In genomic region chr3:32188955-32189354, GRCm38 (mm10) we compare ENCODE assay signal across 18 mouse cellular contexts.
DNase-seq lines count a peak whose midpoint lies in the region; ATAC-seq and TF ChIP-seq lines count a peak whose summit lies in the region.
"Had no signal": no experiment of that assay in that cellular context is flagged by ENCODE, and none has a peak within 500 bp of the region (broad histone marks: within the 10 kb centered on the region; RNA-seq: fewer than 3 reads in every experiment).

No protein-coding gene starts in this region.

- no peak overlapping the region for H3K9ac ChIP-seq in forebrain, embryonic 15.5 days (replicated peaks)
- H3K9ac ChIP-seq in forebrain, embryonic 16.5 days (replicated peaks; ENCODE audit: low read depth, low read length), result no peak overlapping the region
- no peak overlapping the region for H3K9ac ChIP-seq in midbrain, embryonic 11.5 days (ENCODE audit: low read length)
- no peak overlapping the region for H3K9ac ChIP-seq in midbrain, embryonic 15.5 days
- H3K9ac ChIP-seq in midbrain, embryonic 14.5 days (replicated peaks; ENCODE audit: low read length), result no peak overlapping the region
- H3K9ac ChIP-seq in liver, postnatal 0 days (replicated peaks), result no peak overlapping the region
- H3K9ac ChIP-seq: heart, embryonic 15.5 days; hindbrain, embryonic 15.5 days; kidney, embryonic 15.5 days; limb, embryonic 12.5 days; liver, embryonic 13.5 days; lung, embryonic 15.5 days had no signal

- 89% methylated on average over 2 of the region's 2 CpGs for WGBS in forebrain, embryonic 15.5 days
- 90% methylated on average over 2 of the region's 2 CpGs for WGBS in forebrain, embryonic 16.5 days
- 89% methylated on average over 2 of the region's 2 CpGs for WGBS in midbrain, embryonic 11.5 days
- WGBS in midbrain, embryonic 15.5 days, result 89% methylated on average over 2 of the region's 2 CpGs
- 88% methylated on average over 2 of the region's 2 CpGs for WGBS in midbrain, embryonic 14.5 days
- WGBS in liver, postnatal 0 days (ENCODE audit: insufficient replicate concordance), result 69% methylated on average over 2 of the region's 2 CpGs

- H3K27ac ChIP-seq in forebrain, embryonic 15.5 days (replicated peaks), result no peak overlapping the region
- H3K27ac ChIP-seq in forebrain, embryonic 16.5 days (ENCODE audit: low read length), result no peak overlapping the region
- no peak overlapping the region for H3K27ac ChIP-seq in midbrain, embryonic 11.5 days (ENCODE audit: low read depth, low read length)
- no peak overlapping the region for H3K27ac ChIP-seq in midbrain, embryonic 15.5 days
- H3K27ac ChIP-seq in midbrain, embryonic 14.5 days (replicated peaks; ENCODE audit: low read depth, low read length), result peak overlapping the region; percentile 72; the same call in 1 of the 2 replicates
- H3K27ac ChIP-seq in liver, postnatal 0 days (ENCODE audit: low read depth), result no peak overlapping the region
- H3K27ac ChIP-seq: heart, adult 2 months; kidney, embryonic 15.5 days; limb, embryonic 12.5 days; liver, embryonic 13.5 days; lung, embryonic 15.5 days had no signal

- no peaks in the 10 kb centered on the region for H3K4me1 ChIP-seq in forebrain, embryonic 15.5 days
- H3K4me1 ChIP-seq in forebrain, embryonic 16.5 days (replicated peaks; ENCODE audit: control insufficient read depth, insufficient read depth, low read length), result 0 out of 2 replicates have a peak, but pooled peaks cover 2% of the 10 kb centered on the region
- no peaks in the 10 kb centered on the region for H3K4me1 ChIP-seq in midbrain, embryonic 11.5 days (ENCODE audit: control insufficient read depth, insufficient read depth, low read length)
- H3K4me1 ChIP-seq in midbrain, embryonic 15.5 days, result peaks cover 10% of the 10 kb centered on the region
- peaks cover 12% of the 10 kb centered on the region; the same call in 1 of the 2 replicates for H3K4me1 ChIP-seq in midbrain, embryonic 14.5 days (ENCODE audit: control insufficient read depth, insufficient read depth, low read length)
- H3K4me1 ChIP-seq in liver, postnatal 0 days (ENCODE audit: insufficient read depth), result no peaks in the 10 kb centered on the region
- H3K4me1 ChIP-seq: kidney, embryonic 15.5 days; liver, embryonic 13.5 days; lung, embryonic 15.5 days had no signal

- ATAC-seq in forebrain, embryonic 15.5 days (replicated peaks), result peak; percentile 26; the same call in 1 of the 2 replicates
- ATAC-seq in forebrain, embryonic 16.5 days, result no peak
- peak; percentile 61; the same call in 1 of the 2 replicates for ATAC-seq in midbrain, embryonic 11.5 days (ENCODE audit: low FRiP score)
- no peak for ATAC-seq in midbrain, embryonic 15.5 days (replicated peaks)
- no peak for ATAC-seq in midbrain, embryonic 14.5 days (ENCODE audit: low FRiP score, low TSS enrichment)
- ATAC-seq in liver, postnatal 0 days, result no peak
- ATAC-seq: intestine, postnatal 0 days had no signal

- no peaks in the 10 kb centered on the region for H3K9me3 ChIP-seq in forebrain, embryonic 15.5 days
- H3K9me3 ChIP-seq in forebrain, embryonic 16.5 days (ENCODE audit: control insufficient read depth, low read length), result no peaks in the 10 kb centered on the region
- H3K9me3 ChIP-seq in midbrain, embryonic 11.5 days (ENCODE audit: control insufficient read depth, low read length), result no peaks in the 10 kb centered on the region
- H3K9me3 ChIP-seq in midbrain, embryonic 15.5 days, result no peaks in the 10 kb centered on the region
- no peaks in the 10 kb centered on the region for H3K9me3 ChIP-seq in midbrain, embryonic 14.5 days (ENCODE audit: control insufficient read depth, low read length)
- H3K9me3 ChIP-seq in liver, postnatal 0 days (ENCODE audit: low read length), result no peaks in the 10 kb centered on the region
- H3K9me3 ChIP-seq: heart, embryonic 15.5 days; hindbrain, embryonic 15.5 days; kidney, embryonic 15.5 days; limb, embryonic 12.5 days; liver, embryonic 13.5 days; lung, embryonic 15.5 days had no signal

- no peak overlapping the region for H3K4me3 ChIP-seq in forebrain, embryonic 15.5 days
- no peak overlapping the region for H3K4me3 ChIP-seq in forebrain, embryonic 16.5 days (replicated peaks; ENCODE audit: low read length)
- H3K4me3 ChIP-seq in midbrain, embryonic 11.5 days (ENCODE audit: low read depth, low read length), result no peak overlapping the region
- H3K4me3 ChIP-seq in midbrain, embryonic 15.5 days, result no peak overlapping the region
- H3K4me3 ChIP-seq in midbrain, embryonic 14.5 days (replicated peaks; ENCODE audit: low read depth, low read length), result no peak overlapping the region
- H3K4me3 ChIP-seq in liver, postnatal 0 days (ENCODE audit: low read depth, low read length), result no peak overlapping the region
- H3K4me3 ChIP-seq: heart, adult 2 months; heart, embryonic 15.5 days; hindbrain, embryonic 15.5 days; kidney, embryonic 15.5 days; limb, embryonic 12.5 days; liver, embryonic 13.5 days; lung, embryonic 15.5 days had no signal

- no peaks in the 10 kb centered on the region for H3K36me3 ChIP-seq in forebrain, embryonic 15.5 days
- no peaks in the 10 kb centered on the region for H3K36me3 ChIP-seq in forebrain, embryonic 16.5 days (ENCODE audit: control insufficient read depth, insufficient read depth)
- no peaks in the 10 kb centered on the region for H3K36me3 ChIP-seq in midbrain, embryonic 11.5 days (ENCODE audit: control insufficient read depth, insufficient read depth, low read length)
- H3K36me3 ChIP-seq in midbrain, embryonic 15.5 days (replicated peaks), result no peaks in the 10 kb centered on the region
- H3K36me3 ChIP-seq in midbrain, embryonic 14.5 days (ENCODE audit: control insufficient read depth, insufficient read depth, low read length), result no peaks in the 10 kb centered on the region
- H3K36me3 ChIP-seq in liver, postnatal 0 days (replicated peaks; ENCODE audit: insufficient read depth, low read length), result no peaks in the 10 kb centered on the region
- H3K36me3 ChIP-seq: heart, embryonic 15.5 days; hindbrain, embryonic 15.5 days; kidney, embryonic 15.5 days; limb, embryonic 12.5 days; liver, embryonic 13.5 days; lung, embryonic 15.5 days had no signal

- H3K27me3 ChIP-seq in forebrain, embryonic 15.5 days, result no peaks in the 10 kb centered on the region
- no peaks in the 10 kb centered on the region for H3K27me3 ChIP-seq in forebrain, embryonic 16.5 days (replicated peaks; ENCODE audit: control insufficient read depth, insufficient read depth, low read length)
- no peaks in the 10 kb centered on the region for H3K27me3 ChIP-seq in midbrain, embryonic 11.5 days (ENCODE audit: control insufficient read depth, insufficient read depth, low read length)
- no peaks in the 10 kb centered on the region for H3K27me3 ChIP-seq in midbrain, embryonic 15.5 days (replicated peaks)
- no peaks in the 10 kb centered on the region for H3K27me3 ChIP-seq in midbrain, embryonic 14.5 days (ENCODE audit: control insufficient read depth, insufficient read depth, low read length)
- H3K27me3 ChIP-seq in liver, postnatal 0 days (ENCODE audit: insufficient read depth, low read length), result no peaks in the 10 kb centered on the region
- H3K27me3 ChIP-seq: heart, embryonic 15.5 days; hindbrain, embryonic 15.5 days; kidney, embryonic 15.5 days; limb, embryonic 12.5 days; liver, embryonic 13.5 days; lung, embryonic 15.5 days had no signal

- no peak for DNase-seq in midbrain, embryonic 11.5 days (ENCODE audit: low spot score, missing footprints)
- DNase-seq in ES-CJ7 (ENCODE audit: low read depth, low spot score), result peak; percentile 52
- no peak for DNase-seq in midbrain, embryonic 14.5 days
- DNase-seq in gastrocnemius, postnatal 36 days, result no peak
- no peak for DNase-seq in liver, postnatal 0 days
- DNase-seq: spleen, adult 18-20 months; thymus, postnatal 36 days had no signal

- TF ChIP-seq CTCF in liver, postnatal 0 days (IDR thresholded peaks at IDR 0.05; ENCODE audit: low read depth), result no peak

- intact Hi-C loops in gastrocnemius, postnatal 36 days (cut with DNase I), result loop anchor here (5.0 kb wide), 1 partner anchor 397 kb away; no protein-coding TSS in a partner anchor

- H3K4me2 ChIP-seq in forebrain, embryonic 15.5 days (replicated peaks), result no peak overlapping the region
- H3K4me2 ChIP-seq in forebrain, embryonic 16.5 days (ENCODE audit: low read length), result no peak overlapping the region
- H3K4me2 ChIP-seq in midbrain, embryonic 11.5 days, result no peak overlapping the region
- no peak overlapping the region for H3K4me2 ChIP-seq in midbrain, embryonic 15.5 days
- H3K4me2 ChIP-seq in midbrain, embryonic 14.5 days (ENCODE audit: low read length), result no peak overlapping the region
- H3K4me2 ChIP-seq in liver, postnatal 0 days (ENCODE audit: low read depth, low read length), result no peak overlapping the region
- H3K4me2 ChIP-seq: heart, embryonic 15.5 days; hindbrain, embryonic 15.5 days; kidney, embryonic 15.5 days; limb, embryonic 12.5 days; liver, embryonic 13.5 days; lung, embryonic 15.5 days had no signal

- no peak for TF ChIP-seq EP300 in liver, postnatal 0 days (IDR thresholded peaks at IDR 0.05; ENCODE audit: low read depth)

Comparison
In these comparisons a context has a peak if more than half of its experiments do, and no peak if none do; other contexts are left out.
1. ATAC-seq: peak in forebrain, embryonic 15.5 days (single experiment) and midbrain, embryonic 11.5 days (single experiment); none in forebrain, embryonic 16.5 days (single experiment), midbrain, embryonic 15.5 days (single experiment), midbrain, embryonic 14.5 days (single experiment) and liver, postnatal 0 days (single experiment).